Mouse (Mus musculus) 3134 (cell line): ENCODE measurements around the gene Acly.

Source experiments
- DNase-seq: peaks from one replicate; pipeline ENCODE4 v3.0.0-alpha.2; 2011; ENCODE audit warnings: low spot score; ENCODE audit not compliant: insufficient read length; ENCODE audit errors: extremely low read depth

Gene Acly

GRCm38 (mm10) chr11:100457247-100457646 lies 70.6 kb downstream of the Acly start:
- DNase-seq: no peak

- no peak for DNase-seq
Observed at GRCm38 (mm10) chr11:100442625-100443024, 85.2 kb downstream of the Acly start.

- no peak for DNase-seq
Observed at GRCm38 (mm10) chr11:100441797-100442196, 86.0 kb downstream of the Acly start, which contains the start of the genes Nt5c3b and Klhl10. Gene Nt5c3b, minus strand, starts transcription at chr11:100441808. Gene Klhl10, plus strand, starts transcription at chr11:100441917.

- DNase-seq: peak; percentile 67
Observed at GRCm38 (mm10) chr11:100440691-100441522, 86.9 kb downstream of the Acly start.

- no peak for DNase-seq
Observed at GRCm38 (mm10) chr11:100437901-100438300, 89.9 kb downstream of the Acly start.

GRCm38 (mm10) chr11:100435678-100436246 lies 92.0 kb downstream of the Acly start:
- DNase-seq: no peak

GRCm38 (mm10) chr11:100432002-100432401 lies 95.8 kb downstream of the Acly start:
- DNase-seq: no peak

GRCm38 (mm10) chr11:100430052-100430451 lies 97.7 kb downstream of the Acly start:
- no peak for DNase-seq

- no peak for DNase-seq
Observed at GRCm38 (mm10) chr11:100428612-100429199, 99.1 kb downstream of the Acly start.

GRCm38 (mm10) chr11:100426820-100427219 lies 101.0 kb downstream of the Acly start:
- DNase-seq: no peak
